Mouse (Mus musculus) heart, embryonic 12.5 days (tissue): Measurements from ENCODE around the gene Gm28372. TPM values are rescaled to one million over a fixed set of nuclear protein-coding genes. Genes with fewer than 3 reads are reported as not detected.
"Not testable (repeated sequence)": the region's sequence is repeated elsewhere in the genome, so short reads cannot be mapped to it uniquely, and the experiment has no call there.

Experiments used
- ATAC-seq: fragments of 200-750 bp; cut with Nextera tagmentation; 2 replicates; pipeline ENCODE4 v1.8.0; 2017; ENCODE audit warnings: moderate TSS enrichment, moderate library complexity; ENCODE audit not compliant: insufficient number of reproducible peaks, low FRiP score
- H3K27ac ChIP-seq: fragments of 300-500 bp; sonication (generic); 2 replicates; pipeline ENCODE4 v1.5.1; 2016; ENCODE audit warnings: mild to moderate bottlenecking, moderate library complexity; ENCODE audit not compliant: poor library complexity, severe bottlenecking
- H3K27me3 ChIP-seq: fragments of 300-500 bp; sonication (generic); replicated peaks from 2 replicates; pipeline ENCODE4 v1.6.1; 2016; ENCODE audit warnings: mild to moderate bottlenecking, moderate library complexity
- H3K36me3 ChIP-seq: fragments of 300-500 bp; sonication (generic); 2 replicates; pipeline ENCODE4 v1.6.1; 2016; ENCODE audit warnings: mild to moderate bottlenecking, moderate library complexity
- H3K4me1 ChIP-seq: fragments of 300-500 bp; sonication (generic); replicated peaks from 2 replicates; pipeline ENCODE4 v1.6.1; 2016; ENCODE audit warnings: mild to moderate bottlenecking
- H3K4me2 ChIP-seq: fragments of 300-500 bp; sonication (generic); 2 replicates; pipeline ENCODE4 v1.6.1; 2016; ENCODE audit warnings: mild to moderate bottlenecking, moderate library complexity
- H3K4me3 ChIP-seq: fragments of 300-500 bp; sonication (generic); 2 replicates; pipeline ENCODE4 v1.5.1; 2016; ENCODE audit warnings: mild to moderate bottlenecking
- H3K9ac ChIP-seq: fragments of 300-500 bp; sonication (generic); 2 replicates; pipeline ENCODE4 v1.6.1; 2016; ENCODE audit warnings: mild to moderate bottlenecking, moderate library complexity
- H3K9me3 ChIP-seq: fragments of 300-500 bp; sonication (generic); replicated peaks from 2 replicates; pipeline ENCODE4 v1.6.1; 2016; ENCODE audit warnings: mild to moderate bottlenecking, moderate library complexity
- WGBS: fragments of 180-500 bp; shearing (Covaris S2); methylation state at CpG from one replicate; pipeline ENCODE4 v1.1.7; 2016; 5-methylcytosine and 5-hydroxymethylcytosine counted together
- polyA plus RNA-seq: library from polyadenylated mRNA; unstranded; fragments of >200 nt; fragmentation: Nextera tagmentation; extraction: Ambion mirVana; gene quantifications from 2 replicates; pipeline ENCODE4 v1.2.1, GENCODE M21; 2016

The Gm28372 gene
- polyA plus RNA-seq: 0.09 and 0.24 TPM in 2 replicates

GRCm38 (mm10) chr2:130404939-130405338 is at the start of gene Gm28372, which contains the start of gene 1700020A23Rik:
Gene Gm28372, plus strand, starts transcription at chr2:130405239.
Gene 1700020A23Rik, plus strand, starts transcription at chr2:130405259.
- Histone ChIP-seq H3K4me1 (no peaks in the 10 kb centered on the region), H3K9me3 (no peaks in the 10 kb centered on the region), H3K4me2 (no peak within 1 kb of the TSS), H3K9ac (no peak within 1 kb of the TSS), H3K27me3 (0 out of 2 replicates have a peak, but pooled peaks cover 8% of the 10 kb centered on the region), H3K4me3 (no peak within 1 kb of the TSS), H3K27ac (no peak within 1 kb of the TSS), H3K36me3 (no peaks in the 10 kb centered on the region)
- no peak for ATAC-seq
- 87% methylated on average over 1 of the region's 1 CpGs for WGBS

- no peaks in the 10 kb centered on the region for H3K36me3 ChIP-seq
- ATAC-seq: no peak
- no peak overlapping the region for H3K27ac ChIP-seq
- peaks cover 58% of the 10 kb centered on the region for H3K27me3 ChIP-seq
- H3K9me3 ChIP-seq: no peaks in the 10 kb centered on the region
- 75% methylated on average over 5 of the region's 5 CpGs for WGBS
- no peak overlapping the region for H3K9ac ChIP-seq
- no peak overlapping the region for H3K4me2 ChIP-seq
- H3K4me1 ChIP-seq: peaks cover 10% of the 10 kb centered on the region
- no peak overlapping the region for H3K4me3 ChIP-seq
Measured at GRCm38 (mm10) chr2:130357551-130357950, 47.5 kb upstream of the Gm28372 start.

GRCm38 (mm10) chr2:130358852-130359251 is 46.2 kb upstream of the Gm28372 start:
- Histone ChIP-seq H3K9me3 (no peaks in the 10 kb centered on the region), H3K36me3 (no peaks in the 10 kb centered on the region), H3K4me1 (peaks cover 10% of the 10 kb centered on the region), H3K27ac (no peak overlapping the region), H3K9ac (no peak overlapping the region), H3K27me3 (peaks cover 71% of the 10 kb centered on the region), H3K4me2 (no peak overlapping the region), H3K4me3 (no peak overlapping the region)
- no peak for ATAC-seq
- WGBS: 9% methylated on average over 5 of the region's 5 CpGs

- Histone ChIP-seq H3K9ac (no peak overlapping the region), H3K4me2 (no peak overlapping the region), H3K4me3 (0 out of 2 replicates have a peak overlapping the region, but pooled peaks have one; percentile 20), H3K4me1 (peaks cover 19% of the 10 kb centered on the region), H3K27ac (no peak overlapping the region), H3K27me3 (peaks cover 76% of the 10 kb centered on the region), H3K36me3 (no peaks in the 10 kb centered on the region), H3K9me3 (no peaks in the 10 kb centered on the region)
- no peak for ATAC-seq
- 4% methylated on average over 14 of the region's 14 CpGs for WGBS
Measured at GRCm38 (mm10) chr2:130362511-130363026, 42.5 kb upstream of the Gm28372 start.

GRCm38 (mm10) chr2:130365211-130366094 is 39.6 kb upstream of the Gm28372 start:
- Histone ChIP-seq H3K9me3 (no peaks in the 10 kb centered on the region), H3K27ac (no peak overlapping the region), H3K27me3 (peaks cover 61% of the 10 kb centered on the region), H3K36me3 (no peaks in the 10 kb centered on the region), H3K9ac (peak overlapping the region; percentile 71), H3K4me3 (peak overlapping the region; percentile 59), H3K4me1 (peaks cover 19% of the 10 kb centered on the region), H3K4me2 (peak overlapping the region; percentile 90)
- 5% methylated on average over 30 of the region's 30 CpGs for WGBS
- no peak for ATAC-seq

GRCm38 (mm10) chr2:130367386-130367785 is 37.7 kb upstream of the Gm28372 start:
- no peak overlapping the region for H3K9ac ChIP-seq
- peaks cover 42% of the 10 kb centered on the region for H3K27me3 ChIP-seq
- no peaks in the 10 kb centered on the region for H3K36me3 ChIP-seq
- ATAC-seq: no peak
- peaks cover 10% of the 10 kb centered on the region for H3K4me1 ChIP-seq
- H3K9me3 ChIP-seq: no peaks in the 10 kb centered on the region
- WGBS: 48% methylated on average over 4 of the region's 4 CpGs
- H3K4me3 ChIP-seq: no peak overlapping the region
- H3K4me2 ChIP-seq: no peak overlapping the region
- H3K27ac ChIP-seq: no peak overlapping the region

- not testable (repeated sequence) for H3K9me3 ChIP-seq, H3K4me3 ChIP-seq, H3K36me3 ChIP-seq, H3K27ac ChIP-seq, H3K9ac ChIP-seq, H3K4me1 ChIP-seq, ATAC-seq, H3K4me2 ChIP-seq
- peaks cover 29% of the 10 kb centered on the region for H3K27me3 ChIP-seq
- WGBS: 28% methylated on average over 1 of the region's 1 CpGs
Measured at GRCm38 (mm10) chr2:130373026-130373425, 32.0 kb upstream of the Gm28372 start.

GRCm38 (mm10) chr2:130374951-130375350 is 30.1 kb upstream of the Gm28372 start:
- no peak overlapping the region for H3K9ac ChIP-seq

GRCm38 (mm10) chr2:130383205-130383604 is 21.8 kb upstream of the Gm28372 start:
- Histone ChIP-seq H3K4me2 (no peak overlapping the region), H3K27me3 (peaks cover 18% of the 10 kb centered on the region), H3K9me3 (0 out of 2 replicates have a peak, but pooled peaks cover 5% of the 10 kb centered on the region), H3K4me3 (no peak overlapping the region), H3K36me3 (no peaks in the 10 kb centered on the region), H3K27ac (no peak overlapping the region), H3K9ac (no peak overlapping the region), H3K4me1 (no peaks in the 10 kb centered on the region)
- WGBS: 65% methylated on average over 3 of the region's 3 CpGs
- no peak for ATAC-seq

More at GRCm38 (mm10) chr2:130374951-130375350, 30.1 kb upstream of the Gm28372 start:
- no peaks in the 10 kb centered on the region for H3K9me3 ChIP-seq
- peaks cover 19% of the 10 kb centered on the region for H3K27me3 ChIP-seq
- H3K27ac ChIP-seq: no peak overlapping the region
- WGBS: 63% methylated on average over 4 of the region's 4 CpGs
- H3K4me2 ChIP-seq: no peak overlapping the region
- no peaks in the 10 kb centered on the region for H3K36me3 ChIP-seq
- H3K4me1 ChIP-seq: no peaks in the 10 kb centered on the region
- H3K4me3 ChIP-seq: no peak overlapping the region
- ATAC-seq: no peak

GRCm38 (mm10) chr2:130383895-130384294 is 21.1 kb upstream of the Gm28372 start:
- H3K36me3 ChIP-seq: no peaks in the 10 kb centered on the region
- H3K9me3 ChIP-seq: 0 out of 2 replicates have a peak, but pooled peaks cover 5% of the 10 kb centered on the region
- H3K27me3 ChIP-seq: peaks cover 15% of the 10 kb centered on the region
- 74% methylated on average over 6 of the region's 6 CpGs for WGBS
- ATAC-seq: no peak
- H3K27ac ChIP-seq: no peak overlapping the region
- no peak overlapping the region for H3K4me2 ChIP-seq
- H3K4me1 ChIP-seq: no peaks in the 10 kb centered on the region
- no peak overlapping the region for H3K9ac ChIP-seq
- no peak overlapping the region for H3K4me3 ChIP-seq

- peaks cover 14% of the 10 kb centered on the region for H3K27me3 ChIP-seq
- H3K4me3 ChIP-seq: no peak overlapping the region
- H3K27ac ChIP-seq: no peak overlapping the region
- ATAC-seq: no peak
- H3K4me1 ChIP-seq: no peaks in the 10 kb centered on the region
- H3K9me3 ChIP-seq: 0 out of 2 replicates have a peak, but pooled peaks cover 5% of the 10 kb centered on the region
- H3K4me2 ChIP-seq: no peak overlapping the region
- no peak overlapping the region for H3K9ac ChIP-seq
- H3K36me3 ChIP-seq: no peaks in the 10 kb centered on the region; the same call in 1 of the 2 replicates
- 50% methylated on average over 1 of the region's 1 CpGs for WGBS
Measured at GRCm38 (mm10) chr2:130386212-130386611, 18.8 kb upstream of the Gm28372 start.
